Comparison of ENCODE assay signal across 14 mouse cellular contexts in the genomic region with DNA sequence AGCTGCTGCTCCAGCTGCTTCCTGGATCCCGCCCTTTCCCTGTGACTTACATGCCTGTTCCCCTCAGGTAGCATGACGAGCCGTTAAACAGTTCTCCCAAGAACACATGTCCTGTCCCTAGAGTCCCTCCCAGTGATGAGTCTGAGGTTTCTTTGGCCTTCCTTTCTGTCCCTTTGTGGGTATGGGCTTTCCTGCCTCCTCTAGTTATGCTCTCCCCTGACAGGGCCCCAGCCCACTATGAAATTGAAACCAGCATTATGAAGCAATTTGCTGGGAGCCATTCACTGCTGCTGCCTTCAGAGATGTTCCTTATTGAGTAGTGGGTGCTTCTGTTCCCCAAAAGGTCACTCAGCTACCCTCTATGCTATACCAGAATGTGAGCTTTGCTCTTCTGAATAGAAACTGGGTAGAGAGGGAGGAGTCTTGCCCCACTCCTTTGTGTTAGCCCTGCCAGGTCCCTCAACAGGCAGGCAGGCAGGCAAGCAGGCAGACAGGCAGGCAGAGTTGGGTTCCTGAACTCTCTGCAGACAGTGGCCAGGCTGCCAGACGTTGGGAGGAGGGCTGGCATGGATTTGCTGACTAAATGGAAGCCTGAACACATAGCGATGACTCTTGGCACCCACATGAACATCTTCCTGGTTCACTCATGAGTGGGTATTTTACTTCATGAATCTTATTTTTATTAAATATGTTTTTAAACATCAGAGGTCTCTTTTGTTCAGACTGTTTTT. TPM values are rescaled to one million over a fixed set of nuclear protein-coding genes. Genes with fewer than 3 reads are reported as not detected.
A peak's percentile ranks its signal among the peaks of the same experiment; 100 is the strongest.
DNase-seq lines count a peak whose midpoint lies in the region; ATAC-seq and TF ChIP-seq lines count a peak whose summit lies in the region.
"Had no signal": no experiment of that assay in that cellular context is flagged by ENCODE, and none has a peak within 500 bp of the region (broad histone marks: within the 10 kb centered on the region; RNA-seq: fewer than 3 reads in every experiment).

No protein-coding gene starts in this region.

- peaks cover 38% of the 10 kb centered on the region for H3K36me3 ChIP-seq in intestine, postnatal 0 days (ENCODE audit: control insufficient read depth, insufficient read depth)
- peaks cover 7% of the 10 kb centered on the region; the same call in 1 of the 2 replicates for H3K36me3 ChIP-seq in intestine, embryonic 15.5 days
- peaks cover under 1% of the 10 kb centered on the region; the same call in 1 of the 2 replicates for H3K36me3 ChIP-seq in embryonic facial prominence, embryonic 11.5 days (replicated peaks; ENCODE audit: control insufficient read depth, insufficient read depth, low read depth, low read length)
- H3K36me3 ChIP-seq in limb, embryonic 15.5 days: peaks cover 42% of the 10 kb centered on the region

- DNase-seq in embryonic facial prominence, embryonic 11.5 days (ENCODE audit: low spot score): peak; percentile 29
- no peak for DNase-seq in layer of hippocampus, adult 2 months (ENCODE audit: low spot score in 2 of 2)
- no peak for DNase-seq in lung, adult 18-20 months
- DNase-seq: cerebellum, adult 9-10 months; embryo, embryonic 11 days had no signal

- H3K4me1 ChIP-seq in intestine, postnatal 0 days (replicated peaks; ENCODE audit: control insufficient read depth, insufficient read depth, low read length): no peaks in the 10 kb centered on the region
- H3K4me1 ChIP-seq in intestine, embryonic 15.5 days (replicated peaks): no peaks in the 10 kb centered on the region
- 0 out of 2 replicates have a peak, but pooled peaks cover 4% of the 10 kb centered on the region for H3K4me1 ChIP-seq in embryonic facial prominence, embryonic 11.5 days (ENCODE audit: control insufficient read depth, insufficient read depth, low read length)
- peaks cover 7% of the 10 kb centered on the region for H3K4me1 ChIP-seq in limb, embryonic 15.5 days
- H3K4me1 ChIP-seq: heart, embryonic 12.5 days; kidney, embryonic 15.5 days had no signal

- 61% methylated on average over 5 of the region's 5 CpGs for WGBS in intestine, postnatal 0 days
- WGBS in intestine, embryonic 15.5 days: 61% methylated on average over 5 of the region's 5 CpGs
- 60% methylated on average over 5 of the region's 5 CpGs for WGBS in embryonic facial prominence, embryonic 11.5 days
- 61% methylated on average over 5 of the region's 5 CpGs for WGBS in limb, embryonic 15.5 days

- TF ChIP-seq CTCF in intestine, postnatal 0 days (IDR thresholded peaks at IDR 0.05; ENCODE audit: low read depth): no peak
- no peak for TF ChIP-seq CTCF in layer of hippocampus, adult 2 months (conservative IDR thresholded peaks at IDR 0.05)

- 0 out of 2 replicates have a peak overlapping the region, but pooled peaks have one; percentile 35 for H3K27ac ChIP-seq in intestine, postnatal 0 days (ENCODE audit: low read depth, low read length)
- H3K27ac ChIP-seq in intestine, embryonic 15.5 days: no peak overlapping the region
- peak overlapping the region; percentile 44; the same call in 1 of the 2 replicates for H3K27ac ChIP-seq in embryonic facial prominence, embryonic 11.5 days (replicated peaks; ENCODE audit: low read depth, low read length)
- peak overlapping the region; percentile 18; the same call in 1 of the 2 replicates for H3K27ac ChIP-seq in limb, embryonic 15.5 days
- H3K27ac ChIP-seq in layer of hippocampus, adult 2 months: no peak overlapping the region
- H3K27ac ChIP-seq: kidney, embryonic 15.5 days; midbrain, embryonic 10.5 days had no signal

- H3K9ac ChIP-seq in intestine, postnatal 0 days (ENCODE audit: low read depth, low read length): 0 out of 2 replicates have a peak overlapping the region, but pooled peaks have one; percentile 7
- no peak overlapping the region for H3K9ac ChIP-seq in intestine, embryonic 15.5 days
- H3K9ac ChIP-seq in embryonic facial prominence, embryonic 11.5 days (replicated peaks; ENCODE audit: low read length): no peak overlapping the region
- H3K9ac ChIP-seq in limb, embryonic 15.5 days: no peak overlapping the region
- H3K9ac ChIP-seq: heart, embryonic 12.5 days; kidney, embryonic 15.5 days had no signal

- no peaks in the 10 kb centered on the region for H3K27me3 ChIP-seq in intestine, postnatal 0 days (replicated peaks; ENCODE audit: control insufficient read depth, insufficient read depth, low read length)
- no peaks in the 10 kb centered on the region for H3K27me3 ChIP-seq in intestine, embryonic 15.5 days (replicated peaks)
- no peaks in the 10 kb centered on the region for H3K27me3 ChIP-seq in embryonic facial prominence, embryonic 11.5 days (ENCODE audit: control insufficient read depth, insufficient read depth, low read length)
- H3K27me3 ChIP-seq in limb, embryonic 15.5 days: no peaks in the 10 kb centered on the region
- H3K27me3 ChIP-seq: heart, embryonic 12.5 days; kidney, embryonic 15.5 days; Patski had no signal

- no peak overlapping the region for H3K4me3 ChIP-seq in intestine, postnatal 0 days (ENCODE audit: low read depth, low read length)
- no peak overlapping the region for H3K4me3 ChIP-seq in intestine, embryonic 15.5 days (replicated peaks)
- H3K4me3 ChIP-seq in embryonic facial prominence, embryonic 11.5 days (ENCODE audit: low read depth, low read length): no peak overlapping the region
- no peak overlapping the region for H3K4me3 ChIP-seq in limb, embryonic 15.5 days
- no peak overlapping the region for H3K4me3 ChIP-seq in layer of hippocampus, adult 2 months
- H3K4me3 ChIP-seq: heart, embryonic 12.5 days; kidney, embryonic 15.5 days; midbrain, embryonic 10.5 days had no signal

- H3K9me3 ChIP-seq in intestine, postnatal 0 days (ENCODE audit: control insufficient read depth): no peaks in the 10 kb centered on the region
- H3K9me3 ChIP-seq in intestine, embryonic 15.5 days: no peaks in the 10 kb centered on the region
- no peaks in the 10 kb centered on the region for H3K9me3 ChIP-seq in embryonic facial prominence, embryonic 11.5 days (replicated peaks; ENCODE audit: control insufficient read depth, low read length)
- no peaks in the 10 kb centered on the region for H3K9me3 ChIP-seq in limb, embryonic 15.5 days
- H3K9me3 ChIP-seq: heart, embryonic 12.5 days; kidney, embryonic 15.5 days; midbrain, embryonic 10.5 days had no signal

- no peak overlapping the region for H3K4me2 ChIP-seq in intestine, postnatal 0 days (replicated peaks; ENCODE audit: low read depth)
- H3K4me2 ChIP-seq in intestine, embryonic 15.5 days (replicated peaks): no peak overlapping the region
- H3K4me2 ChIP-seq in embryonic facial prominence, embryonic 11.5 days (ENCODE audit: low read depth, low read length): no peak overlapping the region
- H3K4me2 ChIP-seq in limb, embryonic 15.5 days: no peak overlapping the region
- H3K4me2 ChIP-seq: heart, embryonic 12.5 days; kidney, embryonic 15.5 days had no signal

- no peak; the same call in 1 of the 2 replicates for ATAC-seq in intestine, postnatal 0 days
- no peak; the same call in 1 of the 2 replicates for ATAC-seq in intestine, embryonic 15.5 days
- peak; percentile 36; the same call in 1 of the 2 replicates for ATAC-seq in embryonic facial prominence, embryonic 11.5 days (replicated peaks; ENCODE audit: insufficient number of reproducible peaks, low FRiP score, low TSS enrichment, low read depth)
- ATAC-seq in limb, embryonic 15.5 days (ENCODE audit: insufficient number of reproducible peaks, low FRiP score, low TSS enrichment, low read depth): no peak
- ATAC-seq in megakaryocyte progenitor cell, adult 5-6 weeks (replicated peaks; ENCODE audit: poor library complexity): peak; percentile 87
- ATAC-seq: lung, postnatal 0 days; Patski had no signal

RNA-seq across cellular contexts. Expression of gene Tmem138, which starts 12.1 kb away (rescaled TPM):
- polyA plus RNA-seq in intestine, postnatal 0 days (2015; fragmentation: Nextera tagmentation; extraction: Ambion mirVana): 10.7 and 10.8 TPM in 2 replicates
- polyA plus RNA-seq in intestine, embryonic 15.5 days (2015; fragmentation: Nextera tagmentation; extraction: Ambion mirVana): 26.8 and 28.5 TPM in 2 replicates
- 48.8 and 49.3 TPM in 2 replicates for polyA plus RNA-seq in embryonic facial prominence, embryonic 11.5 days (2014; fragmentation: Nextera tagmentation; extraction: Ambion mirVana)
- polyA plus RNA-seq in limb, embryonic 15.5 days (2015; fragmentation: Nextera tagmentation; extraction: Ambion mirVana): 26.8 and 31.1 TPM in 2 replicates
- total RNA-seq in megakaryocyte progenitor cell, adult 5-6 weeks (2015): 37.8 and 38.7 TPM in 2 replicates
- 8.2 and 10.5 TPM in 2 replicates for total RNA-seq in megakaryocyte progenitor cell, adult 5-6 weeks (2017)
- total RNA-seq in layer of hippocampus, adult 2 months (2021): 10 to 100 TPM; 12.2 to 12.8 TPM

RNA-seq across cellular contexts. Expression of gene Cyb561a3, which starts 12.3 kb away (rescaled TPM):
- 23.2 and 24.3 TPM in 2 replicates for polyA plus RNA-seq in intestine, postnatal 0 days (2015; fragmentation: Nextera tagmentation; extraction: Ambion mirVana)
- 17.0 and 19.2 TPM in 2 replicates for polyA plus RNA-seq in intestine, embryonic 15.5 days (2015; fragmentation: Nextera tagmentation; extraction: Ambion mirVana)
- polyA plus RNA-seq in embryonic facial prominence, embryonic 11.5 days (2014; fragmentation: Nextera tagmentation; extraction: Ambion mirVana): 13.7 and 13.8 TPM in 2 replicates
- polyA plus RNA-seq in limb, embryonic 15.5 days (2015; fragmentation: Nextera tagmentation; extraction: Ambion mirVana): 21.6 and 25.8 TPM in 2 replicates
- 27.5 and 28.6 TPM in 2 replicates for total RNA-seq in megakaryocyte progenitor cell, adult 5-6 weeks (2015)
- total RNA-seq in megakaryocyte progenitor cell, adult 5-6 weeks (2017): 28.8 and 29.6 TPM in 2 replicates
- 10 to 100 TPM in 1 of 2 experiments, 1 to 10 TPM in 1; 9.1 to 11.1 TPM for total RNA-seq in layer of hippocampus, adult 2 months (2021)

RNA-seq across cellular contexts. Expression of gene Ddb1, which starts 15.8 kb away (rescaled TPM):
- 97.9 and 100 TPM in 2 replicates for polyA plus RNA-seq in intestine, postnatal 0 days (2015; fragmentation: Nextera tagmentation; extraction: Ambion mirVana)
- polyA plus RNA-seq in intestine, embryonic 15.5 days (2015; fragmentation: Nextera tagmentation; extraction: Ambion mirVana): 278 and 283 TPM in 2 replicates
- 400 and 408 TPM in 2 replicates for polyA plus RNA-seq in embryonic facial prominence, embryonic 11.5 days (2014; fragmentation: Nextera tagmentation; extraction: Ambion mirVana)
- polyA plus RNA-seq in limb, embryonic 15.5 days (2015; fragmentation: Nextera tagmentation; extraction: Ambion mirVana): 350 and 363 TPM in 2 replicates
- 102 and 114 TPM in 2 replicates for total RNA-seq in megakaryocyte progenitor cell, adult 5-6 weeks (2015)
- total RNA-seq in megakaryocyte progenitor cell, adult 5-6 weeks (2017): 343 and 424 TPM in 2 replicates
- total RNA-seq in layer of hippocampus, adult 2 months (2021): 100 to 1,000 TPM; 194 to 210 TPM

RNA-seq across cellular contexts. Expression of gene Tkfc, which starts 16.2 kb away (rescaled TPM):
- polyA plus RNA-seq in intestine, postnatal 0 days (2015; fragmentation: Nextera tagmentation; extraction: Ambion mirVana): 76.4 and 83.9 TPM in 2 replicates
- polyA plus RNA-seq in intestine, embryonic 15.5 days (2015; fragmentation: Nextera tagmentation; extraction: Ambion mirVana): 36.3 and 45.5 TPM in 2 replicates
- polyA plus RNA-seq in embryonic facial prominence, embryonic 11.5 days (2014; fragmentation: Nextera tagmentation; extraction: Ambion mirVana): 20.0 and 23.3 TPM in 2 replicates
- polyA plus RNA-seq in limb, embryonic 15.5 days (2015; fragmentation: Nextera tagmentation; extraction: Ambion mirVana): 12.0 and 13.2 TPM in 2 replicates
- total RNA-seq in megakaryocyte progenitor cell, adult 5-6 weeks (2015): 7.7 and 11.1 TPM in 2 replicates
- 5.5 and 5.9 TPM in 2 replicates for total RNA-seq in megakaryocyte progenitor cell, adult 5-6 weeks (2017)
- total RNA-seq in layer of hippocampus, adult 2 months (2021): 10 to 100 TPM; 16.5 to 19.1 TPM

RNA-seq across cellular contexts. Expression of gene Tmem216, which starts 33.3 kb away (rescaled TPM):
- polyA plus RNA-seq in intestine, postnatal 0 days (2015; fragmentation: Nextera tagmentation; extraction: Ambion mirVana): 11.0 and 12.2 TPM in 2 replicates
- polyA plus RNA-seq in intestine, embryonic 15.5 days (2015; fragmentation: Nextera tagmentation; extraction: Ambion mirVana): 34.5 and 34.9 TPM in 2 replicates
- 65.2 and 69.0 TPM in 2 replicates for polyA plus RNA-seq in embryonic facial prominence, embryonic 11.5 days (2014; fragmentation: Nextera tagmentation; extraction: Ambion mirVana)
- polyA plus RNA-seq in limb, embryonic 15.5 days (2015; fragmentation: Nextera tagmentation; extraction: Ambion mirVana): 34.2 and 37.3 TPM in 2 replicates
- total RNA-seq in megakaryocyte progenitor cell, adult 5-6 weeks (2015): 42.9 and 50.8 TPM in 2 replicates
- total RNA-seq in megakaryocyte progenitor cell, adult 5-6 weeks (2017): 25.3 and 28.7 TPM in 2 replicates
- total RNA-seq in layer of hippocampus, adult 2 months (2021): 10 to 100 TPM; 10.8 to 11.4 TPM

Comparison
In these comparisons a context has a peak if more than half of its experiments do, and no peak if none do; other contexts are left out.
1. H3K27ac ChIP-seq: peak in intestine, postnatal 0 days (single experiment), embryonic facial prominence, embryonic 11.5 days (single experiment) and limb, embryonic 15.5 days (single experiment); none in intestine, embryonic 15.5 days (single experiment) and layer of hippocampus, adult 2 months (single experiment).
2. ATAC-seq: peak in embryonic facial prominence, embryonic 11.5 days (single experiment) and megakaryocyte progenitor cell, adult 5-6 weeks (single experiment); none in intestine, postnatal 0 days (single experiment), intestine, embryonic 15.5 days (single experiment) and limb, embryonic 15.5 days (single experiment).